Mouse (Mus musculus) lung, adult 2 months (tissue): ENCODE measurements around the gene Sumo3.

Source experiments
- CTCF ChIP-seq: fragments of 200-500 bp; IDR thresholded peaks from 2 replicates; pipeline ENCODE4 v1.5.1; 2011; ENCODE audit warnings: mild to moderate bottlenecking, low read length, control low read depth; ENCODE audit not compliant: insufficient read depth
- POLR2A ChIP-seq: fragments of 200-500 bp; IDR thresholded peaks from 2 replicates; pipeline ENCODE4 v1.6.1; 2011; ENCODE audit warnings: low read depth, mild to moderate bottlenecking, control low read depth, low read length, borderline replicate concordance; ENCODE audit errors: extremely low read depth

- no peak for TF ChIP-seq CTCF
- no peak for TF ChIP-seq POLR2A
Measured at GRCm38 (mm10) chr10:77663949-77664665, 58.2 kb downstream of the Sumo3 start.
